10 mouse cellular contexts compared by ENCODE assay signal in genomic region chr10:128921251-128921650, GRCm38 (mm10). TPM values are rescaled to one million over a fixed set of nuclear protein-coding genes. Genes with fewer than 3 reads are reported as not detected.
DNase-seq lines count a peak whose midpoint lies in the region; ATAC-seq and TF ChIP-seq lines count a peak whose summit lies in the region.
"Had no signal": no experiment of that assay in that cellular context is flagged by ENCODE, and none has a peak within 500 bp of the region (broad histone marks: within the 10 kb centered on the region; RNA-seq: fewer than 3 reads in every experiment).

No protein-coding gene starts in this region.

- H3K9me3 ChIP-seq in heart, embryonic 11.5 days (replicated peaks; ENCODE audit: control insufficient read depth, low read length) = no peaks in the 10 kb centered on the region
- no peaks in the 10 kb centered on the region for H3K9me3 ChIP-seq in limb, embryonic 12.5 days
- H3K9me3 ChIP-seq in limb, embryonic 10.5 days (replicated peaks) = no peaks in the 10 kb centered on the region
- no peaks in the 10 kb centered on the region for H3K9me3 ChIP-seq in stomach, embryonic 14.5 days (ENCODE audit: control insufficient read depth, low read depth, low read length)

- H3K4me3 ChIP-seq in heart, embryonic 11.5 days (ENCODE audit: low read depth, low read length) = no peak overlapping the region
- H3K4me3 ChIP-seq in limb, embryonic 12.5 days (replicated peaks) = no peak overlapping the region
- H3K4me3 ChIP-seq in limb, embryonic 10.5 days = no peak overlapping the region
- no peak overlapping the region for H3K4me3 ChIP-seq in embryonic fibroblast, embryonic 13.5 days (ENCODE audit: insufficient read depth, low read length)
- no peak overlapping the region for H3K4me3 ChIP-seq in stomach, embryonic 14.5 days (ENCODE audit: low read depth, low read length)

- ATAC-seq in heart, embryonic 11.5 days (replicated peaks; ENCODE audit: insufficient number of reproducible peaks, low FRiP score, low TSS enrichment) = no peak
- no peak for ATAC-seq in limb, embryonic 12.5 days (ENCODE audit: insufficient number of reproducible peaks, insufficient read depth, low FRiP score, low TSS enrichment, low read depth)
- no peak for ATAC-seq in stomach, embryonic 14.5 days (ENCODE audit: insufficient number of reproducible peaks, insufficient read depth, low FRiP score, low read depth)
- ATAC-seq: CD4-positive, CD25-positive, alpha-beta regulatory T cell, adult 4 months had no signal

- DNase-seq in heart, adult 9 months (ENCODE audit: low spot score in 2 of 2) = no peak
- DNase-seq in limb, embryonic 10.5 days (ENCODE audit: low spot score) = no peak
- DNase-seq in cerebellum, adult 9-11 months = no peak
- DNase-seq in left cerebral cortex, postnatal 25 days (ENCODE audit: low spot score in 2 of 2) = no peak
- DNase-seq: lung, adult 2 months had no signal

- H3K9ac ChIP-seq in heart, embryonic 11.5 days (ENCODE audit: low read depth, low read length) = no peak overlapping the region
- no peak overlapping the region for H3K9ac ChIP-seq in limb, embryonic 12.5 days (replicated peaks)
- no peak overlapping the region for H3K9ac ChIP-seq in stomach, embryonic 14.5 days (replicated peaks; ENCODE audit: low read depth, low read length)

- peaks cover 13% of the 10 kb centered on the region for H3K4me1 ChIP-seq in heart, embryonic 11.5 days (ENCODE audit: control insufficient read depth, insufficient read depth, low read length)
- H3K4me1 ChIP-seq in limb, embryonic 12.5 days (replicated peaks) = peaks cover 36% of the 10 kb centered on the region
- peaks cover 46% of the 10 kb centered on the region for H3K4me1 ChIP-seq in limb, embryonic 10.5 days
- H3K4me1 ChIP-seq in embryonic fibroblast, embryonic 13.5 days (ENCODE audit: control insufficient read depth, insufficient read depth, low read length) = peaks cover 32% of the 10 kb centered on the region
- peaks cover 32% of the 10 kb centered on the region for H3K4me1 ChIP-seq in stomach, embryonic 14.5 days (ENCODE audit: control insufficient read depth, insufficient read depth, low read length)

- no peak overlapping the region for H3K4me2 ChIP-seq in heart, embryonic 11.5 days
- no peak overlapping the region; the same call in 1 of the 2 replicates for H3K4me2 ChIP-seq in limb, embryonic 12.5 days
- H3K4me2 ChIP-seq in stomach, embryonic 14.5 days (replicated peaks; ENCODE audit: low read depth, low read length) = peak overlapping the region; percentile 67; the same call in 1 of the 2 replicates

- H3K27ac ChIP-seq in heart, embryonic 11.5 days (ENCODE audit: low read depth, low read length) = peak overlapping the region; percentile 35; the same call in 1 of the 2 replicates
- peak overlapping the region; percentile 41; the same call in 1 of the 2 replicates for H3K27ac ChIP-seq in limb, embryonic 12.5 days
- no peak overlapping the region for H3K27ac ChIP-seq in limb, embryonic 10.5 days
- H3K27ac ChIP-seq in embryonic fibroblast, embryonic 13.5 days (ENCODE audit: insufficient read depth, low read length) = peak overlapping the region; percentile 83
- peak overlapping the region; percentile 33; the same call in 1 of the 2 replicates for H3K27ac ChIP-seq in stomach, embryonic 14.5 days (ENCODE audit: low read length)

- H3K27me3 ChIP-seq in heart, embryonic 11.5 days (ENCODE audit: control insufficient read depth, insufficient read depth, low read length) = no peaks in the 10 kb centered on the region
- 0 out of 2 replicates have a peak, but pooled peaks cover 3% of the 10 kb centered on the region for H3K27me3 ChIP-seq in limb, embryonic 12.5 days
- 0 out of 2 replicates have a peak, but pooled peaks cover 5% of the 10 kb centered on the region for H3K27me3 ChIP-seq in limb, embryonic 10.5 days (ENCODE audit: low read depth, poor library complexity, severe bottlenecking)
- H3K27me3 ChIP-seq in stomach, embryonic 14.5 days (ENCODE audit: control insufficient read depth, insufficient read depth, low read length) = no peaks in the 10 kb centered on the region

- TF ChIP-seq POLR2A in embryonic fibroblast, embryonic 13.5 days (IDR thresholded peaks at IDR 0.05; ENCODE audit: low read depth, low read length) = 0 out of 2 replicates have a peak, but pooled peaks have one; percentile 36

- WGBS in heart, embryonic 11.5 days (ENCODE audit: insufficient replicate concordance) = 41% methylated on average over 1 of the region's 1 CpGs
- WGBS in limb, embryonic 12.5 days = 36% methylated on average over 1 of the region's 1 CpGs
- 68% methylated on average over 1 of the region's 1 CpGs for WGBS in limb, embryonic 10.5 days
- WGBS in stomach, embryonic 14.5 days = 56% methylated on average over 1 of the region's 1 CpGs

- intact Hi-C loops in left cerebral cortex, postnatal 25 days (cut with DNase I) = loop anchor here (5.0 kb wide), 1 partner anchor 56 kb away; no protein-coding TSS in a partner anchor

- TF ChIP-seq CTCF in embryonic fibroblast, embryonic 13.5 days (IDR thresholded peaks at IDR 0.05; ENCODE audit: borderline replicate concordance, insufficient read depth, low read length) = no peak

- H3K36me3 ChIP-seq in heart, embryonic 11.5 days (ENCODE audit: control insufficient read depth, insufficient read depth, low read length) = peaks cover 3% of the 10 kb centered on the region; the same call in 1 of the 2 replicates
- peaks cover 29% of the 10 kb centered on the region for H3K36me3 ChIP-seq in limb, embryonic 12.5 days
- H3K36me3 ChIP-seq in limb, embryonic 10.5 days = peaks cover 26% of the 10 kb centered on the region
- H3K36me3 ChIP-seq in stomach, embryonic 14.5 days (ENCODE audit: control insufficient read depth, insufficient read depth, low read length) = peaks cover 13% of the 10 kb centered on the region

RNA-seq across cellular contexts. Expression of gene Rdh5, which starts 1.4 kb away (rescaled TPM):
- 6.1 and 8.1 TPM in 2 replicates for polyA plus RNA-seq in heart, embryonic 11.5 days (2014; fragmentation: Nextera tagmentation; extraction: Ambion mirVana)
- polyA plus RNA-seq in limb, embryonic 12.5 days (2016; fragmentation: Nextera tagmentation; extraction: Ambion mirVana) = 9.3 and 11.4 TPM in 2 replicates
- polyA plus RNA-seq in limb, embryonic 10.5 days (2016; fragmentation: Nextera tagmentation; extraction: Ambion mirVana) = 9.2 and 10.2 TPM in 2 replicates
- 5.5 and 7.7 TPM in 2 replicates for polyA plus RNA-seq in embryonic fibroblast, embryonic 13.5 days (2011; ENCODE audit: insufficient read length, low read depth, missing spikeins)
- polyA plus RNA-seq in stomach, embryonic 14.5 days (2014; fragmentation: Nextera tagmentation; extraction: Ambion mirVana) = 14.9 and 17.1 TPM in 2 replicates
- total RNA-seq in left cerebral cortex, postnatal 25 days (2021) = 1 to 10 TPM; 6.0 to 8.2 TPM

RNA-seq across cellular contexts. Expression of gene Bloc1s1, which starts 2.6 kb away (rescaled TPM):
- polyA plus RNA-seq in heart, embryonic 11.5 days (2014; fragmentation: Nextera tagmentation; extraction: Ambion mirVana) = 195 and 206 TPM in 2 replicates
- polyA plus RNA-seq in limb, embryonic 12.5 days (2016; fragmentation: Nextera tagmentation; extraction: Ambion mirVana) = 197 and 202 TPM in 2 replicates
- 168 and 182 TPM in 2 replicates for polyA plus RNA-seq in limb, embryonic 10.5 days (2016; fragmentation: Nextera tagmentation; extraction: Ambion mirVana)
- 80.5 and 91.4 TPM in 2 replicates for polyA plus RNA-seq in embryonic fibroblast, embryonic 13.5 days (2011; ENCODE audit: insufficient read length, low read depth, missing spikeins)
- polyA plus RNA-seq in stomach, embryonic 14.5 days (2014; fragmentation: Nextera tagmentation; extraction: Ambion mirVana) = 222 and 236 TPM in 2 replicates
- total RNA-seq in left cerebral cortex, postnatal 25 days (2021) = 10 to 100 TPM; 81.4 to 86.2 TPM

RNA-seq across cellular contexts. Expression of gene Itga7, which starts 12.4 kb away (rescaled TPM):
- polyA plus RNA-seq in heart, embryonic 11.5 days (2014; fragmentation: Nextera tagmentation; extraction: Ambion mirVana) = 0.43 and 0.79 TPM in 2 replicates
- 1.3 and 1.7 TPM in 2 replicates for polyA plus RNA-seq in limb, embryonic 12.5 days (2016; fragmentation: Nextera tagmentation; extraction: Ambion mirVana)
- 0.15 and 0.24 TPM in 2 replicates for polyA plus RNA-seq in limb, embryonic 10.5 days (2016; fragmentation: Nextera tagmentation; extraction: Ambion mirVana)
- 16.9 and 22.1 TPM in 2 replicates for polyA plus RNA-seq in embryonic fibroblast, embryonic 13.5 days (2011; ENCODE audit: insufficient read length, low read depth, missing spikeins)
- polyA plus RNA-seq in stomach, embryonic 14.5 days (2014; fragmentation: Nextera tagmentation; extraction: Ambion mirVana) = 2.6 and 4.4 TPM in 2 replicates
- 10 to 100 TPM; 12.4 to 15.5 TPM for total RNA-seq in left cerebral cortex, postnatal 25 days (2021)

RNA-seq across cellular contexts. Expression of gene Cd63, which starts 20.5 kb away (rescaled TPM):
- polyA plus RNA-seq in heart, embryonic 11.5 days (2014; fragmentation: Nextera tagmentation; extraction: Ambion mirVana) = 296 and 306 TPM in 2 replicates
- 522 and 547 TPM in 2 replicates for polyA plus RNA-seq in limb, embryonic 12.5 days (2016; fragmentation: Nextera tagmentation; extraction: Ambion mirVana)
- 430 and 439 TPM in 2 replicates for polyA plus RNA-seq in limb, embryonic 10.5 days (2016; fragmentation: Nextera tagmentation; extraction: Ambion mirVana)
- polyA plus RNA-seq in embryonic fibroblast, embryonic 13.5 days (2011; ENCODE audit: insufficient read length, low read depth, missing spikeins) = 686 and 779 TPM in 2 replicates
- polyA plus RNA-seq in stomach, embryonic 14.5 days (2014; fragmentation: Nextera tagmentation; extraction: Ambion mirVana) = 663 and 664 TPM in 2 replicates
- 10 to 100 TPM; 65.0 to 74.0 TPM for total RNA-seq in left cerebral cortex, postnatal 25 days (2021)

RNA-seq across cellular contexts. Expression of gene Gdf11, which starts 29.7 kb away (rescaled TPM):
- 4.1 and 4.5 TPM in 2 replicates for polyA plus RNA-seq in heart, embryonic 11.5 days (2014; fragmentation: Nextera tagmentation; extraction: Ambion mirVana)
- polyA plus RNA-seq in limb, embryonic 12.5 days (2016; fragmentation: Nextera tagmentation; extraction: Ambion mirVana) = 15.2 and 20.7 TPM in 2 replicates
- polyA plus RNA-seq in limb, embryonic 10.5 days (2016; fragmentation: Nextera tagmentation; extraction: Ambion mirVana) = 16.2 TPM in 2 replicates
- polyA plus RNA-seq in embryonic fibroblast, embryonic 13.5 days (2011; ENCODE audit: insufficient read length, low read depth, missing spikeins) = 16.3 and 19.4 TPM in 2 replicates
- 4.2 and 4.6 TPM in 2 replicates for polyA plus RNA-seq in stomach, embryonic 14.5 days (2014; fragmentation: Nextera tagmentation; extraction: Ambion mirVana)
- 10 to 100 TPM; 12.8 to 14.9 TPM for total RNA-seq in left cerebral cortex, postnatal 25 days (2021)
